Mouse (Mus musculus) megakaryocyte, embryonic 14.5 days (primary cell): ENCODE results near the gene Trim46.

ENCODE experiments used
- FLI1 ChIP-seq: IDR thresholded peaks from 2 replicates; pipeline ENCODE4 v1.6.1; 2012; ENCODE audit warnings: low read length, inconsistent platforms, mixed read lengths
- GATA1 ChIP-seq: IDR thresholded peaks from 3 replicates; pipeline ENCODE4 v1.6.1; 2012; ENCODE audit warnings: mixed read lengths, low read length, inconsistent platforms, borderline replicate concordance

DNA sequence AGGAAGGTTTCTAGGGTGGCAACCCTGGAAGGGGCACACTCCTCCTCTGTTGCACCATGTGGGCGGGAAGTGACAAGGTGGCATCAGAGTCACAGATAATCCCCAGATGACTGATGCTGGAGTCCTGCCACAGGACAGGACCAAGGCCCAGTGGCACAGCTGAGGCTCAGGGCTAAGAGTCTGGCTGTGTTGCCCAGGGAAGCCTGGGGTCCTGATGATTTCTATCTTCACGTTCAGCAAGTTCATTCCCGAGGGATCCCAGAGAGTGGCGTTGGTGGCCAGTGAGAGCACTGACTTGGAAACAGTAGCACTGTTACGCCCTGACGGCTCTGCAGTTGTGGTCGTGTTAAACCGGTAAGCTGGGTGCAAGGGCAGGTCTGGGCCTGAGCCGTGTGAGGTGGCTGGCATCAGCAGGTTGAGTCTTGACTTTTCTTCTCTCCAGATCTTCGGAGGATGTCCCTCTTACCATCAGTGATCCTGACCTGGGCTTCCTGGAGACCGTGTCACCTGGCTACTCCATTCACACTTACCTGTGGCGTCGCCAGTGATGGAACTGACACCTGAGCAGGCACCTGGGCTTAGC, 37.9 kb downstream of the Trim46 start:
- TF ChIP-seq GATA1: no peak
- TF ChIP-seq FLI1: no peak
